Mouse (Mus musculus) cerebellum, adult 2 months (tissue): Measurements from ENCODE around the gene Tbc1d22a. TPM values are rescaled to one million over a fixed set of nuclear protein-coding genes. Genes with fewer than 3 reads are reported as not detected.
A peak's percentile ranks its signal among the peaks of the same experiment; 100 is the strongest.

ENCODE experiments used
- DNase-seq, 2 experiments: peaks; one replicate each; pipeline ENCODE4 v3.0.0; 2021
- H3K27ac ChIP-seq: fragments of 200-500 bp; 2 replicates; pipeline ENCODE4 v1.5.1; 2012; ENCODE audit warnings: low read length, control low read depth, inconsistent platforms; ENCODE audit not compliant: insufficient read depth
- H3K27me3 ChIP-seq: fragments of 200-500 bp; 2 replicates; pipeline ENCODE4 v1.6.1; 2012; ENCODE audit warnings: inconsistent platforms, mild to moderate bottlenecking, low read length, moderate library complexity; ENCODE audit not compliant: control insufficient read depth, insufficient read depth
- H3K4me1 ChIP-seq: fragments of 200-500 bp; 2 replicates; pipeline ENCODE4 v1.6.1; 2011; ENCODE audit warnings: low read length; ENCODE audit not compliant: control insufficient read depth, insufficient read depth
- H3K4me3 ChIP-seq: fragments of 200-500 bp; replicated peaks from 2 replicates; pipeline ENCODE3; 2011; ENCODE audit warnings: mild to moderate bottlenecking, low read depth, low read length, control low read depth; ENCODE audit not compliant: insufficient read depth
- CTCF ChIP-seq: fragments of 200-500 bp; IDR thresholded peaks from 2 replicates; pipeline ENCODE4 v1.5.1; 2011; ENCODE audit warnings: low read depth, mild to moderate bottlenecking, control low read depth, low read length, moderate library complexity, borderline replicate concordance; ENCODE audit not compliant: insufficient read depth
- POLR2A ChIP-seq: fragments of 200-500 bp; IDR thresholded peaks from 2 replicates; pipeline ENCODE4 v1.6.1; 2011; ENCODE audit warnings: low read length, control low read depth, borderline replicate concordance; ENCODE audit not compliant: insufficient read depth
- WGBS: fragments of 180-500 bp; shearing (Covaris S2); methylation state at CpG from one replicate; pipeline ENCODE4 v1.1.7; 2018; 5-methylcytosine and 5-hydroxymethylcytosine counted together
- polyA plus RNA-seq: library from polyadenylated mRNA; depleted of rRNA; stranded (reverse); fragments of >200 nt; gene quantifications from 2 replicates; pipeline ENCODE4 v1.2.3, GENCODE M21; 2012

Gene Tbc1d22a
- polyA plus RNA-seq, 1 experiment = 23.3 TPM

DNA sequence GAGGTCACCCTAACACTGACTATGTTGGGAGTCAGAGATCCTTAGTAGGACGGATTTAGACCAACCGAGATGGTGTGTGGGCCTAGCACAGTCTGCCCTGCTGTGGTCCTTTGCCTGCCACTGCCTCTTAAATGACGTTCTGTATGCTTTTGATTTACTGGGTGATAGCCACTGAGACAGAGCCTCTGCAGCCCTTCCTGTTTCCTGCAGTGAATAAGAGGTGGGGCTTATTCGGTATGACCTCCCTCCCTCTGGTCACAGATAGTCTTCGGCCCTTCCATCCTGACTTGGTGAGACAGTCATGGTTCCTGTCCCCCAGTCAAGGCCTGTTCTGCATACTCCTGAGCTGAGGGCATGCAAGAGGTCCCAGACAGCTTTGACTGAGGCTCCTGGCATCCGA is 271.6 kb downstream of the Tbc1d22a start:
- no peak for DNase-seq
- WGBS = 82% methylated on average over 6 of the region's 6 CpGs
- Histone ChIP-seq H3K4me3 (no peak overlapping the region), H3K27me3 (no peaks in the 10 kb centered on the region), H3K4me1 (peaks cover 10% of the 10 kb centered on the region), H3K27ac (no peak overlapping the region)
- TF ChIP-seq POLR2A (no peak), CTCF (no peak)

DNA sequence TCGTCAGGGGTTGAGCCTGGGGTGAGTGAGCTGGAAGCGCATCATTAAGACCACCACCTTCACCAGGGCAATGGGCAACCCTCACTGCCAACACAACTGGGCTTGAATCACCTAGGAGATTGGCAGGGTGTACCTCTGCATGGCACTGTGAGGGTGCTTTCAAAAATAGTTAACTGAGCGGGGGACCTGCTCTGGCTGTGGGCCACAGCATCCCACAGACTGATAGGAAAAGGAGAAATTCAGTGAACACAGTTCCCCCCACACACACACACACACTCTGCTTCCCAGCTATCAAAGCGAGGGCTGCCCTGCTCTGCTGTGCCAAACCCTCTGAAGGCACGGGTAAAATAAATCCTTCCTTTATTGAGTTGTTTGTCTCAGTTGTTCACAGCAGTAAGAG is 273.1 kb downstream of the Tbc1d22a start:
- Histone ChIP-seq H3K4me1 (peaks cover 10% of the 10 kb centered on the region), H3K27me3 (no peaks in the 10 kb centered on the region), H3K27ac (no peak overlapping the region), H3K4me3 (no peak overlapping the region)
- WGBS = 81% methylated on average over 5 of the region's 5 CpGs
- DNase-seq = no peak
- TF ChIP-seq CTCF (no peak), POLR2A (no peak)

GRCm38 (mm10) chr15:86491434-86492099 is 277.3 kb downstream of the Tbc1d22a start:
- H3K27ac ChIP-seq = no peak overlapping the region
- no peaks in the 10 kb centered on the region for H3K27me3 ChIP-seq
- 94% methylated on average over 12 of the region's 12 CpGs for WGBS
- DNase-seq = no peak
- TF ChIP-seq POLR2A (no peak), CTCF (no peak)
- peaks cover 14% of the 10 kb centered on the region for H3K4me1 ChIP-seq
- H3K4me3 ChIP-seq = no peak overlapping the region

DNA sequence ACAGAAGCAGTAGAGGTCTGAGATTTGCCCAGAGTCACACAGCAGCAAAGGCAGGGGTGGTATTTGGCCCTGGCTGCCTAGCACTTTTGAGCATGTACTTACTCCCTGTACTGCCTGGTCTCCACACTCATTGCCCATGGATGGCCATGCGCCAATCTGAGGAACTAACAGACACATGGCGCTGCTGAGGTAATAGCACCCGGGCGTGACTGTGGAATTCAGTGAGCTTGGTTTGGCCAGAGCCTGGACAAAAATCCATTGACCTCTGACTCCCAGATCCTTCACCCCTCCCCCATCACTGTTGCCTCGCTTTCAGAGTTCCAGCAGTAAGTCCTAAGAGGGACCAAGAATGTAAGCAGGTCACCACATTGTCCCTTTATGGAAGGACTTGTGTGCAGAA is 278.4 kb downstream of the Tbc1d22a start:
- WGBS = 57% methylated on average over 5 of the region's 5 CpGs
- DNase-seq = peak; percentile 38 to 54
- Histone ChIP-seq H3K27me3 (no peaks in the 10 kb centered on the region), H3K27ac (no peak overlapping the region), H3K4me3 (no peak overlapping the region), H3K4me1 (peaks cover 20% of the 10 kb centered on the region)
- TF ChIP-seq POLR2A (no peak), CTCF (no peak)

DNA sequence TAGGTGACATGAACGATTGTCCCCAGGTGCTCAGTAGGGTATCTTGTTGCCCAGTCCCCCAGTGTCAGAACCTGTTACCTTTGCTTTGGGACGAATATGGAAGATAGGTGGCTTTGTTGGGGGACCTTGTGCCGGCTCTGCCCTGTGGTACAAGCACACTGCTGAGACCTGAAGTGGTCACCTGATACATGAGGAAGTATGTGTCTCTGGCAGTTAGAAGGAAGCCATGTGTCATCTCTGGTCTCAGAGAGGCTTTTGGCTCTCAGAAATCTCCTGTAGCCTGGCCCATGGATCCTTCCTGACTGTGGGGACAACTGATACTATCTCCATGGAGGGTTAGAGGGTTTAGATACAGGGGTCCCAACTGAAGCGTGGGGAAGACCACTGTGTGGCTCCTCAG is 281.9 kb downstream of the Tbc1d22a start:
- peaks cover 22% of the 10 kb centered on the region for H3K4me1 ChIP-seq
- no peak for TF ChIP-seq CTCF
- WGBS = 54% methylated on average over 4 of the region's 4 CpGs
- no peak overlapping the region for H3K27ac ChIP-seq
- no peak overlapping the region for H3K4me3 ChIP-seq
- peak in 1 of 2 experiments; percentile 22 for DNase-seq
- no peaks in the 10 kb centered on the region for H3K27me3 ChIP-seq

GRCm38 (mm10) chr15:86496646-86497045 is 282.4 kb downstream of the Tbc1d22a start:
- peak; percentile 64 to 67 for DNase-seq
- H3K27me3 ChIP-seq = no peaks in the 10 kb centered on the region
- H3K4me1 ChIP-seq = peaks cover 22% of the 10 kb centered on the region
- H3K4me3 ChIP-seq = no peak overlapping the region
- WGBS = 26% methylated on average over 7 of the region's 7 CpGs
- TF ChIP-seq POLR2A (no peak), CTCF (no peak)
- H3K27ac ChIP-seq = no peak overlapping the region

GRCm38 (mm10) chr15:86500536-86500935 is 286.3 kb downstream of the Tbc1d22a start:
- no peak for TF ChIP-seq CTCF
- TF ChIP-seq POLR2A = no peak
- no peak overlapping the region for H3K4me3 ChIP-seq
- DNase-seq = no peak

GRCm38 (mm10) chr15:86503413-86503812 is 289.2 kb downstream of the Tbc1d22a start:
- WGBS = 57% methylated on average over 10 of the region's 10 CpGs

More at GRCm38 (mm10) chr15:86500536-86500935, 286.3 kb downstream of the Tbc1d22a start:
- no peak overlapping the region for H3K27ac ChIP-seq
- no peaks in the 10 kb centered on the region for H3K27me3 ChIP-seq
- H3K4me1 ChIP-seq = peaks cover 22% of the 10 kb centered on the region

More at GRCm38 (mm10) chr15:86503413-86503812, 289.2 kb downstream of the Tbc1d22a start:
- Histone ChIP-seq H3K4me1 (no peaks in the 10 kb centered on the region), H3K27me3 (no peaks in the 10 kb centered on the region), H3K4me3 (no peak overlapping the region), H3K27ac (no peak overlapping the region)
- no peak for TF ChIP-seq CTCF
- TF ChIP-seq POLR2A = no peak
- peak in 1 of 2 experiments; percentile 4 for DNase-seq
